Mouse (Mus musculus): ENCODE measurements around the gene Apex1. TPM values are rescaled to one million over a fixed set of nuclear protein-coding genes. Genes with fewer than 3 reads are reported as not detected.
"Not testable (repeated sequence)": the region's sequence is repeated elsewhere in the genome, so short reads cannot be mapped to it uniquely, and the experiment has no call there.

Apex1 gene
- polyA plus RNA-seq, 1 experiment: 31.3 TPM

DNA sequence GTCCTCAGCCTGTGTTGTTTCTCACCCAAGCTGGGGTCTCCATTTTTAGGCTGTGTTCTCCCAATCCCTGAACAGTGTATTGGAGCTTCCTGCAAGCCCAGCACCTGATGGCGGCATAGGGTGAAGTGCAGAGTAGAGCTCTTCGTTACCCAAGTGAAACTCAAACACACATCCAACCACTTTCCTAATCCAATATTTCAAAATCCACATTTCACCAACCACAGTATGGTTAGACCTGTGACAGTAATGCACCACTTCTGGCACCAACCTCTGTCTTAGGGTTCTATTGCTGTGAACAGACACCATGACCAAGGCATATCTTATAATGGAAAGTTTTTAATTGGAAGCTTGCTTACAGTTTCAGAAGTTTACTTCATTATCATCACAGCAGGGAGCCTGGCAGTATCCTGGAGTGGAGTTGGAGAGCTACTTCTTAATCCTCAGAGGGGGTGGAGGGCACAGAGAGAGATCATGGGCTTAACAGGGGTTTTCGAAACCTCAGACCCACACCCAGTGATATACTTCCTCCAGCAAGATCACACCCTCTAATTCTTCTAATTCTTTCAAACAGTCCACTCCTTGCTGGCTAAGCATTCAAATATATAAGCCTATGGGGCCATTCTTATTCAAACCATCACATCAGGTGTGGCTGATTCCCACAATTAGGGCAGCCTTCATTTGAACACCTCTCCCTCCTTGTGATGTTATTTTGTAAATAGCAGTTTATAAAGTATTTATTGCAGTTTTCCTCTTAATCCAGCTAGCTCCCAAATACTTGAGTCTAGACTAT is 13.5 kb downstream of the Apex1 start:
- 90% methylated on average over 3 of the region's 3 CpGs for WGBS
- Histone ChIP-seq H3K27me3 (replicated peaks; ENCODE audit: control insufficient read depth, insufficient read depth, low read length) (no peaks in the 10 kb centered on the region), H3K4me3 (ENCODE audit: insufficient read depth, low read depth, low read length) (no peak overlapping the region), H3K36me3 (ENCODE audit: control insufficient read depth, insufficient read depth, low read length) (no peaks in the 10 kb centered on the region), H3K27ac (ENCODE audit: insufficient read depth, low read depth, low read length) (no peak overlapping the region), H3K4me1 (ENCODE audit: control insufficient read depth, insufficient read depth, low read length) (no peaks in the 10 kb centered on the region)
- no peak for TF ChIP-seq POLR2A (IDR thresholded peaks at IDR 0.05; ENCODE audit: low read depth, low read length)
- TF ChIP-seq CTCF (conservative IDR thresholded peaks at IDR 0.05; ENCODE audit: insufficient read depth, insufficient read length, low read depth, low read length): no peak
- no peak for DNase-seq

DNA sequence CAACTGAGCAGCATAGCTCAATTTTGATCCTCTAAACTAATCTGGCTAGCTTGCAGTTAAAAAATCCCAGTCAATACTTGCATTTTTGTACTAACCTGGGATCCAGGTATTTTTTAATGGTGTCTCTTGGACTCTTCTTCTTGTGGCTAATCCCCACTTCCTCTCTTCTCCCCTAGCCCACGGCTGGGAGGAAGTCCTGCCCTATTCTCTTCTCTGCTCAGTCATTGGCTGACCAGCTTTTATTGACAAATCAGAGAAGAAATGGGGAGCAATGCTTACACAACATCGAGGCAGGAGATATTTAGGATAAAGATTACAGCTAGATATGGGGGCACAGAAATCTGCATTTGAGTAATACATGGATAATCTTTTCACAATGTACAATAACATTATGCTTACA is 14.2 kb downstream of the Apex1 start:
- Histone ChIP-seq H3K36me3 (ENCODE audit: control insufficient read depth, insufficient read depth, low read length) (no peaks in the 10 kb centered on the region), H3K27ac (ENCODE audit: insufficient read depth, low read depth, low read length) (no peak overlapping the region), H3K27me3 (replicated peaks; ENCODE audit: control insufficient read depth, insufficient read depth, low read length) (no peaks in the 10 kb centered on the region), H3K4me1 (ENCODE audit: control insufficient read depth, insufficient read depth, low read length) (peaks cover 2% of the 10 kb centered on the region; the same call in 1 of the 2 replicates), H3K4me3 (ENCODE audit: insufficient read depth, low read depth, low read length) (no peak overlapping the region)
- TF ChIP-seq CTCF (conservative IDR thresholded peaks at IDR 0.05; ENCODE audit: insufficient read depth, insufficient read length, low read depth, low read length) (no peak), POLR2A (IDR thresholded peaks at IDR 0.05; ENCODE audit: low read depth, low read length) (no peak)
- 38% methylated on average over 2 of the region's 2 CpGs for WGBS
- no peak for DNase-seq

DNA sequence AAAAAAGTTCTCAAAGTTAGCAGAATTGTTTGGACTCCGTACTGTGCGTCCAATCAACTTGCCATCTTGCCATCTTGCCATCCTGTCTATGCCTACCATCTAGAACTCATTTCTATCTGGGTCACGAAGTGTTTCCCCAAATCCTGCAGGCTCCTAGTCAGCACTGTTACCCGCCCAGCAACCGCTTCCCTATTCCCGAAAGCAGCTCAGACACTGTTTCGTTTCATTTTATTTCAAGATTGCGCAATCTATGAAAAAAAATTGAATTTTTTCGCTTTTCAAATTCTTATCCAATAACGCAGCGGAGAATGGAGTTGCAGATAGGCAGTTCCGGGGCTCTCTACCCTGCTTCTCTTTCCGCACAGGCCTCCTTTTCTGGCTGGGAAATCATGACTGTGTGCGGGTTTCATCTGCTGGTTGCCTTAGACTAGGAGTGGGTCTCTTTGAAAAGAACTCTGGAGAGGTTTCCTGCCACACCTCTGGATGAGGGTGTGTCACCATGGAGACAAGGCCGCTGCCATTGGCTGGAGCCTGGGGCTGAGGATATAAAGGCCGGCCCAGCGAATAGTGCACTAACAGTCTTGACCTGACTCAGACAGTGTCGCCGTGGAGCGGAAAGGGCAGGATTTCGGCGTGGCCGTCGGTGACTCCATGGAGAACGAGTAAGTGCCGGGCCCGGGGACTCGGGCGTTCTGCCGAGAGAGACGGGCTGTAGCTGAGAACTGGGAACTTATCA is 19.3 kb downstream of the Apex1 start, which contains the start of gene Gm49342:
Gene Gm49342, plus strand, starts transcription at position 586 of the 736 bp plus-strand sequence.
- TF ChIP-seq CTCF (conservative IDR thresholded peaks at IDR 0.05; ENCODE audit: insufficient read depth, insufficient read length, low read depth, low read length) (peak; percentile 40), POLR2A (IDR thresholded peaks at IDR 0.05; ENCODE audit: low read depth, low read length) (peak; percentile 99)
- H3K4me1 ChIP-seq (ENCODE audit: control insufficient read depth, insufficient read depth, low read length): peaks cover 3% of the 10 kb centered on the region; the same call in 1 of the 2 replicates
- H3K36me3 ChIP-seq (ENCODE audit: control insufficient read depth, insufficient read depth, low read length): no peaks in the 10 kb centered on the region
- peak; percentile 98 for DNase-seq
- peak within 1 kb of the TSS; percentile 89 for H3K27ac ChIP-seq (ENCODE audit: insufficient read depth, low read depth, low read length)
- WGBS: 13% methylated on average over 31 of the region's 31 CpGs
- peak within 1 kb of the TSS; percentile 98 for H3K4me3 ChIP-seq (ENCODE audit: insufficient read depth, low read depth, low read length)
- H3K27me3 ChIP-seq (replicated peaks; ENCODE audit: control insufficient read depth, insufficient read depth, low read length): no peaks in the 10 kb centered on the region

DNA sequence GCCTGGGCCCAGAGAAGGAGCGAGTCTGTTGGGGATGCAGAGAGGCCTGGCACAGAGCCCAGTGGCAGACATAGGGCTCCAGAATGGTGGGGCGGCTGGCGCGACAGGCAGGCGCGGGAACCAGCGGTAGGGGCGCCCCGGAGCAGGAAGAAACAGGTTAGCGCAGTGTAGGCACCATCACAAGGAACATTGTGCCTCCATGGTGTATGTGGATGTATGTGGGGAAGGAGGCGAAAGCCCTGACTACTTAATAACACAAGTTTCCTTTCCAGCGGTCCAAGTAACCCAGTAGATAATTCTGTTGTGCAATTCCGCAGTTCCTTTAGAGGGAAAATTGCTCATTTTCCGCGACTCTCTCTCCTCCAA is 19.9 kb downstream of the Apex1 start:
- not testable (repeated sequence) for H3K36me3 ChIP-seq (ENCODE audit: control insufficient read depth, insufficient read depth, low read length); H3K4me1 ChIP-seq (ENCODE audit: control insufficient read depth, insufficient read depth, low read length); H3K27me3 ChIP-seq (replicated peaks; ENCODE audit: control insufficient read depth, insufficient read depth, low read length); DNase-seq
- Histone ChIP-seq H3K4me3 (ENCODE audit: insufficient read depth, low read depth, low read length) (peak overlapping the region; percentile 98), H3K27ac (ENCODE audit: insufficient read depth, low read depth, low read length) (peak overlapping the region; percentile 89)
- 2% methylated on average over 15 of the region's 15 CpGs for WGBS
- 0 out of 2 replicates have a peak, but pooled peaks have one; percentile 14 for TF ChIP-seq CTCF (conservative IDR thresholded peaks at IDR 0.05; ENCODE audit: insufficient read depth, insufficient read length, low read depth, low read length)

DNA sequence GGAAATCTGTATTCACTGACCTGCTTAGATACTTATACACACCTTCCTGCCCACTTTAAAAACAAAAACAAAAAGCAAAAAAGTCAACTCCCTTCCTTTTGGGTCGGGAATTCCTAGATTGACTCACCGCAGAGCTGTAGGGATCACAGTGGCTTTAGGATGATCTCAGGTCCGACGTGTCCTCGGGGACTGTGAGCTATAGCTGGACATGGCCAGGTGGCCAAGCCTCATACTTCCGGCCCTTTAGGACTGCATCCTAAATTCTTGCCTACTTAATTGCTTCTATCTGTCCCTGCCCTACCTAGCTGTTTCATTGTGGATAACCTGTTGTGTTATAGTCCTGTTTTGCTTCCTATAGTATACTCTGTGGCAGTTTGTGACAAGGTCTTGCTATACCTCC is 20.3 kb downstream of the Apex1 start:
- not testable (repeated sequence) for H3K27me3 ChIP-seq (replicated peaks; ENCODE audit: control insufficient read depth, insufficient read depth, low read length)
- WGBS: 3% methylated on average over 6 of the region's 6 CpGs

DNA sequence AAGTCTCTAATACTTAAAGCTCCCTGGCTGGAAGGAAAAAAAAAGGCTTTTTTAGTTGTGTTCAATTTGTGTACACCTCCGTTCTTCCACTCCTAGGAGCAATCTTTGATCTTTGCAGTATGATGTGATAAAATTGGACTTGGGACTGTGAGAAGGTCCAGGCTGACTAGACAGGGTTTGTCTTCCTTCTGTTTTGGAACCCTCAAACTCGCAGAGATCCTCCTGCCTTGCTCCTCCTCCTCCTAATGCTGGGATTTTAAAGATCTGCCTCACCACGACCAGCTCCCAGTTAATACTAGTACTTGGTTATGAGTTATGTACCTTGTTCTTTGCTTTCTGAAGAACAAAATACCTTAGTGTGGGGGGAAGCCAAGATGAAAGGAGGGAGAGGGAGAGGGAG is 20.8 kb downstream of the Apex1 start:
- not testable (repeated sequence) for H3K4me1 ChIP-seq (ENCODE audit: control insufficient read depth, insufficient read depth, low read length); H3K27me3 ChIP-seq (replicated peaks; ENCODE audit: control insufficient read depth, insufficient read depth, low read length); H3K36me3 ChIP-seq (ENCODE audit: control insufficient read depth, insufficient read depth, low read length)
- peak overlapping the region; percentile 89 for H3K27ac ChIP-seq (ENCODE audit: insufficient read depth, low read depth, low read length)
- peak; percentile 64 for DNase-seq
- peak overlapping the region; percentile 34 for H3K4me3 ChIP-seq (ENCODE audit: insufficient read depth, low read depth, low read length)
- WGBS: 10% methylated on average over 3 of the region's 3 CpGs

More for the DNA sequence above, 20.3 kb downstream of the Apex1 start:
- Histone ChIP-seq H3K4me3 (ENCODE audit: insufficient read depth, low read depth, low read length) (peak overlapping the region; percentile 98), H3K27ac (ENCODE audit: insufficient read depth, low read depth, low read length) (peak overlapping the region; percentile 89)
- not testable (repeated sequence) for H3K36me3 ChIP-seq (ENCODE audit: control insufficient read depth, insufficient read depth, low read length); DNase-seq; H3K4me1 ChIP-seq (ENCODE audit: control insufficient read depth, insufficient read depth, low read length)

DNA sequence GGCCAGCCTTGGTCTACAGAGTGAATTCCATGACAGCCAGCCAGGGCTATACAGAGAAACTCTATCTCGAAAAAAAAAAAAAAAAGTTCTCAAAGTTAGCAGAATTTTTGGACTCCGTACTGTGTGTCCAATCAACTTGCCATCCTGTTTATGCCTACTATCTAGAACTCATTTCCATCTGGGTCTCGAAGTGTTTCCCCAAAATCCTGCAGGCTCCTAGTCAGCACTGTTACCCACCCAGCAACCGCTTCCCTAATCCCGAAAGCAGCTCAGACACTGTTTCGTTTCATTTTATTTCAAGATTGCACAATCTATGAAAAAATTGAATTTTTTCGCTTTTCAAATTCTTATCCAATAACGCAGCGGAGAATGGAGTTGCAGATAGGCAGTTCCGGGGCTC is 30.7 kb downstream of the Apex1 start:
- 91% methylated on average over 10 of the region's 10 CpGs for WGBS
- no peak for DNase-seq
- TF ChIP-seq POLR2A (IDR thresholded peaks at IDR 0.05; ENCODE audit: low read depth, low read length) (no peak), CTCF (conservative IDR thresholded peaks at IDR 0.05; ENCODE audit: insufficient read depth, insufficient read length, low read depth, low read length) (no peak)
- Histone ChIP-seq H3K4me3 (ENCODE audit: insufficient read depth, low read depth, low read length) (no peak overlapping the region), H3K27me3 (replicated peaks; ENCODE audit: control insufficient read depth, insufficient read depth, low read length) (no peaks in the 10 kb centered on the region), H3K27ac (ENCODE audit: insufficient read depth, low read depth, low read length) (no peak overlapping the region), H3K4me1 (ENCODE audit: control insufficient read depth, insufficient read depth, low read length) (peaks cover 2% of the 10 kb centered on the region; the same call in 1 of the 2 replicates), H3K36me3 (ENCODE audit: control insufficient read depth, insufficient read depth, low read length) (no peaks in the 10 kb centered on the region; the same call in 1 of the 2 replicates)

DNA sequence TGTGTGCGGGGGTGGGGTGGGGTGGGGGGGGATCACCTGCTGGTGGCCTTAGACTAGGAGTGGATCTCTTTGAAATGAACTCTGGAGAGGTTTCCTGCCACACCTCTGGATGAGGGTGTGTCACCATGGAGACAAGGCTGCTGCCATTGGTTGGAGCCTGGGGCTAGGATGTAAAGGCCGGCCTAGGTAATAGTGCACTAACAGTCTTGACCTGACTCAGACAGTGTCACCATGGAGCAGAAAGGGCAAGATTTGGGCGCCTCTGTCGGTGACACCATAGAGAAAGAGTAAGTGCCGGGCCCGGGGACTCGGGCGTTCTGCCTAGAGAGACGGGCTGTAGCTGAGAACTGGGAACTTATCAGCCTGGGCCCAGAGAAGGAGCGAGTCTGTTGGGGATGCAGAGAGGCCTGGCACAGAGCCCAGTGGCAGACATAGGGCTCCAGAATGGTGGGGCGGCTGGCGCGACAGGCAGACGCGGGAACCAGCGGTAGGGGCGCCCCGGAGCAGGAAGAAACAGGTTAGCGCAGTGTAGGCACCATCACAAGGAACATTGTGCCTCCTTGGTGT is 31.3 kb downstream of the Apex1 start, which contains the start of gene Pnp2:
Gene Pnp2, plus strand, starts transcription at position 51 of the 567 bp plus-strand sequence.
- H3K27ac ChIP-seq (ENCODE audit: insufficient read depth, low read depth, low read length); H3K4me3 ChIP-seq (ENCODE audit: insufficient read depth, low read depth, low read length); H3K4me1 ChIP-seq (ENCODE audit: control insufficient read depth, insufficient read depth, low read length); H3K27me3 ChIP-seq (replicated peaks; ENCODE audit: control insufficient read depth, insufficient read depth, low read length); H3K36me3 ChIP-seq (ENCODE audit: control insufficient read depth, insufficient read depth, low read length): not testable (repeated sequence)
- WGBS: 23% methylated on average over 19 of the region's 19 CpGs
- DNase-seq: peak; percentile 68

DNA sequence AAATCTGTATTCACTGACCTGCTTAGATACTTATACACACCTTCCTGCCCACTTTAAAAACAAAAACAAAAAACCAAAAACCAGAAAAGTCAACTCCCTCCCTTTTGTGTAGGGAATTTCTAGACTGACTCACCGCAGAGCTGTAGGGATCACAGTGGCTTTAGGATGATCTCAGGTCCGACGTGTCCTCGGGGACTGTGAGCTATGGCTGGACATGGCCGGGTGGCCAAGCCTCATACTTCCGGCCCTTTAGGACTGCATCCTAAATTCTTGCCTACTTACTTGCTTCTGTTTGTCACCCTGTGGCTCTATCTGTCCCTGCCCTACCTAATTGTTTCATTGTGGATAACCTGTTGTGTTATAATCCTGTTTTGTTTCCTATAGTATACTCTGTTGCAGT is 32.0 kb downstream of the Apex1 start:
- not testable (repeated sequence) for H3K4me1 ChIP-seq (ENCODE audit: control insufficient read depth, insufficient read depth, low read length); H3K36me3 ChIP-seq (ENCODE audit: control insufficient read depth, insufficient read depth, low read length); H3K27ac ChIP-seq (ENCODE audit: insufficient read depth, low read depth, low read length); H3K27me3 ChIP-seq (replicated peaks; ENCODE audit: control insufficient read depth, insufficient read depth, low read length); DNase-seq; H3K4me3 ChIP-seq (ENCODE audit: insufficient read depth, low read depth, low read length)
- 81% methylated on average over 6 of the region's 6 CpGs for WGBS

DNA sequence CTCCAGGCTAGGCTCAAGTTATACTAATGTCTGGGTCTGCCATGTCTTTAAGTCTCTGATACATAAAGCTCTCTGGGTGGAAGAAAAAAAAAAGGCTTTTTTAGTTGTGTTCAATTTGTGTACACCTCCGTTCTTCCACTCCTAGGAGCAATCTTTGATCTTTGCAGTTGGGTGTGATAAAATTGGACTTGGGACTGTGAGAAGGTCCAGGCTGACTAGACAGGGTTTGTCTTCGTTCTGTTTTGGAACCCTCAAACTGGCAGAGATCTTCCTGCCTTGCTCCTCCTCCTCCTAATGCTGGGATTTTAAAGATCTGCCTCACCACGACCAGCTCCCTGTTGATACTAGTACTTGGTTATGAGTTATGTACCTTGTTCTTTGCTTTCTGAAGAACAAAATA is 32.4 kb downstream of the Apex1 start:
- H3K4me1 ChIP-seq (ENCODE audit: control insufficient read depth, insufficient read depth, low read length); H3K27ac ChIP-seq (ENCODE audit: insufficient read depth, low read depth, low read length); H3K36me3 ChIP-seq (ENCODE audit: control insufficient read depth, insufficient read depth, low read length); H3K27me3 ChIP-seq (replicated peaks; ENCODE audit: control insufficient read depth, insufficient read depth, low read length); H3K4me3 ChIP-seq (ENCODE audit: insufficient read depth, low read depth, low read length): not testable (repeated sequence)
- 51% methylated on average over 3 of the region's 3 CpGs for WGBS
- DNase-seq: peak; percentile 67
